Mouse (Mus musculus) 3T3-L1 (cell line): ENCODE measurements around the gene Rassf1.
"Not testable (repeated sequence)": the region's sequence is repeated elsewhere in the genome, so short reads cannot be mapped to it uniquely, and the experiment has no call there.

Source experiments
- DNase-seq: peaks from one replicate; pipeline ENCODE4 v3.0.0-alpha.2; 2015; ENCODE audit warnings: low read depth, low spot score

The Rassf1 gene

DNA sequence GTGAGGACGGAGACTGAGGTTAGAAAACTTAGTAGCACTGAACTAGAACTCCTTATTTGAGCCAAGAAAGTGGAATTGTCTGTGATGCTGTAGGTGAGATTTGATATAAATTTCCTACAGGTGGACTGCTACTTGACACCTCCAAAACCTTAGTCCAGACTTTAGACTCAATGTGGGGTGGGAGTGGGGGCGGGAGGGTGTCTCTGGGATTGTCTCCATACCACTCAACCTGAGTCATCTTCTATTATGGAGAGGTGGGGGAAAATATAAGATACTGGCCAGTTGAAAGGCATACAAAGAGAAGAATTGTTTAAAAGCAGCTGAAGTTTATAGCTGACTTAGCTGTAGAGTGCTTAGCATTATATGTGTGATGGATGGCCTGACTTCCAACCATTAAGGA lies 4.3 kb downstream of the Rassf1 start:
- DNase-seq, result peak; percentile 64

GRCm38 (mm10) chr9:107556346-107556745 lies 5.0 kb downstream of the Rassf1 start:
- no peak for DNase-seq

GRCm38 (mm10) chr9:107563029-107563581 lies 11.8 kb downstream of the Rassf1 start, which contains the start of gene Tusc2:
Gene Tusc2, plus strand, starts transcription at chr9:107563255.
- DNase-seq, result peak; percentile 96

- DNase-seq, result not testable (repeated sequence)
Measured at GRCm38 (mm10) chr9:107565556-107565955, 14.2 kb downstream of the Rassf1 start.

DNA sequence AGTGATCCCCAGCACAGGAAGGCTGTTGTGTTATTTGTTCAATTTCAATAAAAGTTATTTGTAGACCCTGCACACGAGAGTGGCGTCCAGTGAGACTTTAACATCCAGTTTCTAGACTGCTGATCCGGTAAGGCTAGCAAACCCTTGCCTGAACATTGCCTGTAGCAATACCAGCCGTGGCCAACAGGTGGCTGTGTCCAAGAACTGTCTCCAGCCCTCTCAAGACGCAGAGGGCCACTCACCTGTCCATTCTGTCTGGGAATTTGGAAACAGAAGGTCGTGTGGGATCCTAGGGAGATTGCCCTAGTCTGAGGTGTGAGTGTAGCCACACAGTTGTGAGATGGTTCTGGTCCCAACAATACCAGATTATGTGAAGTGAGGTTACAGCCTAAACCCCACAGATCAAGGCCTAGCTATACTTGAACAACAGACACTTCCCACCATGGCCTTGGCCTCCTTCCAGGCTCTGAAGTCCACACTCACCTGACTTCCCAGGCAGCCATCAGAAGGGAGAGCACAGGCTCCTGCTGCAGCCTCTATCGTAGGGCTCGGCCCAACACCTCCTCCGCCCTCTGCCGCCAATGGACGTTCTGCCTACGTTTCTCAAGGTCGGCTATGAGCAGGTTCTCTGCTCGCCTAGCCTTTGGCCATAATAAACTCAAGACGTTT lies 14.8 kb downstream of the Rassf1 start:
- peak; percentile 83 for DNase-seq

DNA sequence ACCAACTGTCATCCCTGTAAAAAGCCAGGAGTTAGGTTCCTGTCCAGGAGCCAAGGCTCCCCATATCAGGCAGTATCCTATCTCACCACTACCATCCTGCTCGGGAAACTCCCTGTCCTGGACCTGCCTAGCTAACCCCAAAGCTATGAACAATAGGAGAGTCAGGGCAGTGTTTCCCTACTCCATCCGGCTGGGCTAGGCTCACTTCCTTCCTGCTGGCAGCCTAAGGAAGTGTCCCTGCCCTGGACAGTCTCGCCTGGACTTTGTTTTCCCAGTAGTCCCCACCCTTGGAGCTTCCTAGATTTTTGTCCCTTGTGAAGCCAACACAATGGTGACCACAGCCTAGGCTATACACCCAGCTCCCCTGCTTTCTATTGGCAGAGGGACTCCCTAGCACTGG lies 15.5 kb downstream of the Rassf1 start:
- DNase-seq, result no peak

GRCm38 (mm10) chr9:107567702-107568319 lies 16.5 kb downstream of the Rassf1 start, which contains the start of gene Hyal2:
Gene Hyal2, plus strand, starts transcription at chr9:107567945.
- no peak for DNase-seq

DNA sequence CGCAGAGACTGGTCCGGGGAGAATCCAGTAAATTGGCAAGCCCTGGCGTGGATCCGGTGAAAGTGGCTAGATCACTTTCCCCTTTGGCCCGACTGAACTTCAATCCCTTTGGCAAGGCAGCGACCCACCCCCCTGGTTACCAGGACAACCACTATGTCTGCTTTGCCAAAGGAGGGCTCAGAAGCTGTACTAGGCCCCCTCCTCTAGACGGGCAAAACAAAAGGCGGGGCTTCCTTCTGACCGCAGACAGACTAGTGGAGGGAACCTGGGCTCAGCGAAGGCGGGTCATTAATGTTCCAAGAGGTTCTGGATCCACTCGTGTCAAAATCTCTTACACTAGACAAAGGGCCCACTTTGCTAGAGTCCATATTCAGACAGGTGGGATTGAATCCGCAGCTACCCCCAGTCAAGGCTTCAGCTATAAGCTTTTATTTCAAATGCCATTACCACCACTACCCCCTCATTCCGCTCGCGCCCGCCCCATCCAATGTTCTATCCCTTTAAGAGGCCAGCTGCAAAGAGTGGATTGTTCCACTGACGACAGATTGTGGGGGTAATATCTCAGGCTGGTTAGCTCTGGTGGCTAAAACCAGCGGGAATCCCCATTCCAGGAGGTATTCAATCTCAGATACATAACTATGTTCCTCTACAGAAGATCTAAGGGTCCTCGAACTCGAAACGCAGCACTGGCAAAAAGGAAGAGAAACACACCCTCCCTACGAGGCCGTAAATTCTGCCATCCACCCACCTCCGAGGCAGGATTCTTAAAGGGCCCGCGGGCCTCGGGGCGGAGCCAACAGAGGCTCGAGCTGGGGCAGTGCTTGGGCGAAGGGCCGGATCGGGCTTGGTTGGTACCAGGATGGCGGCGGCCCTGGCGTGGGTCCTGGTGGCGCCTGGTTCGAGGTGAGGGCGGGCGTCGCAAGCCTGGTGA lies 17.2 kb downstream of the Rassf1 start:
- DNase-seq, result peak; percentile 86

GRCm38 (mm10) chr9:107569270-107569669 lies 17.9 kb downstream of the Rassf1 start:
- DNase-seq, result no peak

GRCm38 (mm10) chr9:107570016-107570415 lies 18.7 kb downstream of the Rassf1 start:
- DNase-seq, result no peak

DNA sequence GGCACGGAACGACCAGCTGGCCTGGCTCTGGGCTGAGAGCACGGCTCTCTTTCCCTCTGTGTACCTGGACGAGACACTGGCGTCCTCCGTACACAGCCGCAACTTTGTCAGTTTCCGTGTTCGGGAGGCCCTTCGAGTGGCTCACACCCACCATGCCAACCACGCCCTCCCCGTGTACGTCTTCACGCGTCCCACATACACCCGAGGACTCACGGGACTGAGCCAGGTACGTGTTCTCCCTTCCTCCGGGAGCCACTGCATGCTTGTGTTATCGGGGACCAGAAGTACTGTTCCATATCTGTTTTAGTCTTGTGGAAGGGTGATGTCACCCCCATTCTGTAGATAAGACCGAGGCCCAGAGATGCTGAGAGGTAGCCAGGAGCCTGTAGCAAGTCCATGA lies 19.5 kb downstream of the Rassf1 start:
- no peak for DNase-seq

- DNase-seq, result no peak
Measured at GRCm38 (mm10) chr9:107571534-107572326, 20.4 kb downstream of the Rassf1 start.

GRCm38 (mm10) chr9:107572327-107572662 lies 20.9 kb downstream of the Rassf1 start:
- DNase-seq, result no peak

DNA sequence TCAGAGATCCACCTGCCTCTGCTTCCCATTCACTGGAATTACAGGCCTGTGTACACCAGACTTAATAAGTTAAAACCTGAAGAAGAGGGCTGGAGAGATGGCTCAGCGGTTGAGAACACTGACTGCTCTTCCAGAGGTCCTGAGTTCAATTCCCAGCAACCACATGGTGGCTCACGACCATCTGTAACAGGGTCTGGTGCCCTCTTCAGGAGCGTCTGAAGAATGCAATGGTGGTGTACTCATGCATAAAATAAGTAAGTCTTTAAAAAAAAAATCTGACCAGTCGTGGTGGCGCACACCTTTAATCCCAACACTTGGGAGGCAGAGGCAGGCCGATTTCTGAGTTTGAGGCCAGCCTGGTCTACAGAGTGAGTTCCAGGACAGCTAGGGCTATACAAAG lies 22.4 kb downstream of the Rassf1 start:
- DNase-seq, result not testable (repeated sequence)

DNA sequence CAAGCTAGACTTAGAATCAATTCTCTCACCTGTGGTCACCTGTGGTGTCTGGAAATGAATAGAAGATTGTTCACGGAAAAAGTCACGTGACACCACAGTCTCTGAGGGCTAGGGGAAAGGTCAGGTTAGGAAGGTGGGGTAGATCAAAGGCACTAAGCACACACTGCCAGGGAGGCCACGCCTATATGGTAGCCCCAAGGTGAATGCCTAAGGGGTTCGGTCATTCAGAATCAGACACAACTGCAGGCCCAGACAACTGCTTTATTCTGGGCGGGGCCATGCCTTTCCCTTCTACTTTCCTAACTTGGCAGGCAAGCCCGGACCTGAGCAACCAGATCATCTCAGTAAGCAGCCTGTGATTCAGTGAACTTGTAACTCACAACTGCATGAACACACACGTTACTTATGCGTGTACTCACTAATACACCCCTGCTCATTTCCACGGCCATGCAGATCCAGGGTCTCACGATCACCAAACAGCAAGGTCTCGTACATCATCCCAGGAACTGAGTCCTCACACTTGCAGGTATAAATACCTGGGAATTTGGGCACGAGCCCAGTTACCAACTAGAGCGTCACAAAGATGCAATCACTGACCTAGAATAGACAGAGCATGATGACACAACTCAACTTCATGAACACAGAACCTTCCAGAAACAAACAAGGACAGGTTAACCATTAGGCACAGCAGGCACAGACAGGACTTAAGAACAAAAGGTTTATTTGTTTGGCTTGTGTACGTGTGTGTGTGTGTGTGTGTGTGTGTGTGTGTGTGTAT lies 24.4 kb downstream of the Rassf1 start:
- peak; percentile 56 for DNase-seq

DNA sequence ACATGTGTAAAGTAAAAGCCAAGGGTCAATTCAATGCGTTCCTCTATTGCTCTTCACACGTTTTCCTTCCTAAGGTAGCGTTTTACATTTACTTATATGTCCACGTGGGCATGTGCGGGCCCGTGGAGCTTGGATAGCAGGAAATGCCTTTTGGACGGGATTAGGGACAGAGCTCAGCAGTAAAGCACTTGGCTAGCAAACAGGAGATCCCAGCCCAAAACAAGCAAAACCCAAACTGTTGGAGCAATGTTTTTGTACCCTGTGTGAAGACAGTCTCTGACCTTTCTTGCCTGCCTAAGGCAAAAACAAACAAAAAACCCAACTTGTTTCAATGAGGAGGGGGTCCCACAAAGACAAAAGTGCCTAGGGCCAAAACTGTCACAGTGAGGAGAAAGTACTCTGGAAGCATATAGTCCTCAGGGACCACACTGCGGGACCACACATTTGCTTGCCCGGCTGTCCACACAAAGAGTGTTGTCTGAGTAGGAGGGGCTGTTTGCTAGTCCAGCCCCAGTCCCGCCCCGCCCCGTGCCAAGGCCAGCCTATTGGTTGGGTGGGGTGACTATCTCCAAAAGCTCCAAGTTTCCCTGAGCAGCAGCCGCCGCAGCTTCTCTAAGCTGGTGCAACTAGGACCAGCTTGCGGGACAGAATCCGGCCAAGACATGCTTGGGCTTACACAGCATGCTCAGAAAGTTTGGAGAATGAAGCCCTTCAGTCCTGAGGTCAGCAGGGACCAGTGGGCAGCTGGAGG lies 25.2 kb downstream of the Rassf1 start, which contains the start of gene Hyal1:
Gene Hyal1, plus strand, starts transcription at position 571 of the 751 bp plus-strand sequence.
- peak; percentile 54 for DNase-seq

DNA sequence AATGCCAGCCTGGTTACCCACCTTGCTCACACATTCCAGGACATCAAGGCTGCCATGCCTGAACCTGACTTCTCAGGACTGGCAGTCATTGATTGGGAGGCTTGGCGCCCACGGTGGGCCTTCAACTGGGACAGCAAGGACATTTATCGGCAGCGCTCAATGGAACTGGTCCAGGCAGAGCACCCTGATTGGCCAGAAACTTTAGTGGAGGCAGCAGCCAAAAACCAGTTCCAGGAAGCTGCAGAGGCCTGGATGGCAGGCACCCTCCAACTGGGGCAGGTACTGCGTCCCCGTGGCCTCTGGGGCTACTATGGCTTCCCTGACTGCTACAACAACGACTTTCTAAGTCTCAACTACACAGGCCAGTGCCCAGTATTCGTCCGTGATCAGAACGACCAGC lies 26.5 kb downstream of the Rassf1 start:
- DNase-seq, result no peak

GRCm38 (mm10) chr9:107578587-107578986 lies 27.2 kb downstream of the Rassf1 start, which contains the start of gene Naa80:
Gene Naa80, plus strand, starts transcription at chr9:107578887.
- no peak for DNase-seq
